Mouse (Mus musculus): ENCODE measurements around the gene Med13l. TPM values are rescaled to one million over a fixed set of nuclear protein-coding genes. Genes with fewer than 3 reads are reported as not detected.

Med13l gene
- polyA plus RNA-seq, 1 experiment from 2014 or later: 5.9 TPM

DNA sequence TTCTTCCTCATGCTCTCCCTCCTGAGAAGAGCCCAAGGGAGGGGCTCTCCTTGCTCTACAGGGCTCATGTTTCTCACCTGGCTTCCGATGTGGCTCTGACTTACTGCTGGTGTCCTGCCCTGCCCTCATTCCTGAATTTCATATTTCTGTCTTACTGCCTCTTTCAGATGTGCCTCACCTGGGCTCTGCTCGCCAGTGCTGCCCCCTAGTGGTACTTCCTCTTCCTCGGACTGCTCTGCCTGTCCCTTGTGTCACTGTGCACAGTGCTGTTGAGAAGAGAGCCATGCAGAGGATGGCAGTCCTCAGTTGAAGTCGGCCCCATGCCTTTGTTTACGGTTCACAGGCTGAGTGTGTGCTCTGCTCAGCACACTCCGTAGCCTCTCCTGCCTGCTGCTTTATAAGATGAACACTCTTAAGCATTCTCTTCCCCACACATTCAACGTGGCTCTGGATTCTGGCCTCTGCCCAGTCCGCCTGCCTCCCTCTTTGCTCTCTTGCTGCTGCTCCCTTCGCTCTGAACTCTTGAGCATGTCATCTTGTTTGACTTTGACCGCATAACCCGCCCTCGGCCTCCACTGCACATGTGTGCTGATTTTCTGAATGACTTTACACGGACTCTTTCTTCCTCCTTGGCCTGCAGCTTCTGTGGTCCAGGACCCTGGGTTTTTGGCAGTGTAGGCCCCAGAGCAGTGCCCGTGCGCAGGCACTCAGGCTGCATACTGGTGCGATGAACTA is 147.9 kb downstream of the Med13l start:
- Histone ChIP-seq H3K4me2 (ENCODE audit: low read depth, low read length) (no peak overlapping the region), H3K4me3 (ENCODE audit: low read depth, low read length) (no peak overlapping the region), H3K9ac (replicated peaks) (no peak overlapping the region), H3K36me3 (replicated peaks; ENCODE audit: insufficient read depth, low read length) (no peaks in the 10 kb centered on the region), H3K27ac (ENCODE audit: low read depth) (no peak overlapping the region), H3K4me1 (ENCODE audit: insufficient read depth) (peaks cover 4% of the 10 kb centered on the region), H3K9me3 (ENCODE audit: low read length) (no peaks in the 10 kb centered on the region), H3K27me3 (ENCODE audit: insufficient read depth, low read length) (no peaks in the 10 kb centered on the region)
- peak; percentile 85 for DNase-seq
- WGBS (ENCODE audit: insufficient replicate concordance): 64% methylated on average over 16 of the region's 16 CpGs
- ATAC-seq: peak; percentile 67
- TF ChIP-seq CTCF (IDR thresholded peaks at IDR 0.05; ENCODE audit: low read depth): peak; percentile 93
- TF ChIP-seq EP300 (IDR thresholded peaks at IDR 0.05; ENCODE audit: low read depth): no peak

DNA sequence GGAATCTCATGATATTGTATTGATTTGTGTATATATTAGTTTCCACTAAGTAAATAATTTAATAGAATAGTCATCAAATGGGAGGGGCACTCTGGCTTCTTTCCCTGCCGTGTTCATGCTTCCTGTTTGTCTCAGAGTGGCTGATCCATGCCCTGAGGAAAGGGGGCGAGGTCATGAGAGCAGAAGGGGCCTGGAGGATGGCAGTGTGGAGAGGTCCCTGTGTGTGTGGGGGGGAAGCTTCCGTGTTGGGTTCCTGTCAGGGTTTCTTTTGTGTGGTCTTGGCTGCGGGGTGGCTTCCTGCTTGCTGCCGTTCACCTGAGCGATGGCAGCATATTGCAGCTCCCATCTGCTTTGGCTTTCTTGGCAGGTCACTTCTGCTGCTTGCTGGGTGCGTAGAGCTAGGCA is 149.4 kb downstream of the Med13l start:
- no peak overlapping the region for H3K4me2 ChIP-seq (ENCODE audit: low read depth, low read length)
- no peak overlapping the region for H3K9ac ChIP-seq (replicated peaks)
- DNase-seq: no peak
- 46% methylated on average over 7 of the region's 7 CpGs for WGBS (ENCODE audit: insufficient replicate concordance)
- ATAC-seq: no peak
- no peak for TF ChIP-seq EP300 (IDR thresholded peaks at IDR 0.05; ENCODE audit: low read depth)
- TF ChIP-seq CTCF (IDR thresholded peaks at IDR 0.05; ENCODE audit: low read depth): no peak
- H3K36me3 ChIP-seq (replicated peaks; ENCODE audit: insufficient read depth, low read length): no peaks in the 10 kb centered on the region
- H3K4me3 ChIP-seq (ENCODE audit: low read depth, low read length): no peak overlapping the region
- no peaks in the 10 kb centered on the region for H3K27me3 ChIP-seq (ENCODE audit: insufficient read depth, low read length)
- H3K4me1 ChIP-seq (ENCODE audit: insufficient read depth): peaks cover 4% of the 10 kb centered on the region
- H3K9me3 ChIP-seq (ENCODE audit: low read length): no peaks in the 10 kb centered on the region
- no peak overlapping the region for H3K27ac ChIP-seq (ENCODE audit: low read depth)

DNA sequence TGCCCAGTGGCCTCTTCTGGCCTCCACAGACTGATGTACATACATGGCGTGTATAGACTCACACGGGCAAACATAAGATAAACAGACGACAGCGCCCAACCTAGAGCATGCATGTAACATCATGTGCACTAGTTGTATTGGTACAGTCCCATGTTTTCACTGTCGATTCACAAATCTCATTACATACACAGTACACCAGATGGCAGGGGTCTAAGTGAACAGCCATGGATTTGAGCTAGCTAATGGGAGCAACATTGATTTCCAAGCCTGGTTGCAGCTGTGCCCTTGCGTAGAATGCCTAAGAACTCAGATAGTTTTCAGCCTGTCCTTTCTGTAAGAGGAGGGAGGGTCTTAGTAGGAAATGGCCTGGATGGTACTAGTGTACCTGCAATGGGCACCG is 155.0 kb downstream of the Med13l start:
- DNase-seq: no peak
- 93% methylated on average over 7 of the region's 7 CpGs for WGBS (ENCODE audit: insufficient replicate concordance)
- Histone ChIP-seq H3K9me3 (ENCODE audit: low read length) (no peaks in the 10 kb centered on the region), H3K36me3 (replicated peaks; ENCODE audit: insufficient read depth, low read length) (no peaks in the 10 kb centered on the region), H3K4me3 (ENCODE audit: low read depth, low read length) (no peak overlapping the region), H3K27me3 (ENCODE audit: insufficient read depth, low read length) (no peaks in the 10 kb centered on the region), H3K4me2 (ENCODE audit: low read depth, low read length) (no peak overlapping the region), H3K9ac (replicated peaks) (no peak overlapping the region), H3K27ac (ENCODE audit: low read depth) (no peak overlapping the region), H3K4me1 (ENCODE audit: insufficient read depth) (peaks cover 5% of the 10 kb centered on the region; the same call in 1 of the 2 replicates)
- no peak for ATAC-seq
- TF ChIP-seq EP300 (IDR thresholded peaks at IDR 0.05; ENCODE audit: low read depth) (no peak), CTCF (IDR thresholded peaks at IDR 0.05; ENCODE audit: low read depth) (no peak)

GRCm38 (mm10) chr5:118716295-118717271 is 156.1 kb downstream of the Med13l start:
- no peak overlapping the region for H3K27ac ChIP-seq (ENCODE audit: low read depth)
- H3K36me3 ChIP-seq (replicated peaks; ENCODE audit: insufficient read depth, low read length): peaks cover 4% of the 10 kb centered on the region
- no peak overlapping the region for H3K9ac ChIP-seq (replicated peaks)
- no peak overlapping the region for H3K4me2 ChIP-seq (ENCODE audit: low read depth, low read length)
- no peaks in the 10 kb centered on the region for H3K9me3 ChIP-seq (ENCODE audit: low read length)
- H3K27me3 ChIP-seq (ENCODE audit: insufficient read depth, low read length): no peaks in the 10 kb centered on the region
- peaks cover 5% of the 10 kb centered on the region; the same call in 1 of the 2 replicates for H3K4me1 ChIP-seq (ENCODE audit: insufficient read depth)
- H3K4me3 ChIP-seq (ENCODE audit: low read depth, low read length): no peak overlapping the region
- TF ChIP-seq EP300 (IDR thresholded peaks at IDR 0.05; ENCODE audit: low read depth): no peak
- no peak for TF ChIP-seq CTCF (IDR thresholded peaks at IDR 0.05; ENCODE audit: low read depth)
- DNase-seq (no peak), ATAC-seq (no peak)
- whole genome bisulfite sequencing (ENCODE audit: insufficient replicate concordance): 66% methylated on average over 14 of the region's 14 CpGs

DNA sequence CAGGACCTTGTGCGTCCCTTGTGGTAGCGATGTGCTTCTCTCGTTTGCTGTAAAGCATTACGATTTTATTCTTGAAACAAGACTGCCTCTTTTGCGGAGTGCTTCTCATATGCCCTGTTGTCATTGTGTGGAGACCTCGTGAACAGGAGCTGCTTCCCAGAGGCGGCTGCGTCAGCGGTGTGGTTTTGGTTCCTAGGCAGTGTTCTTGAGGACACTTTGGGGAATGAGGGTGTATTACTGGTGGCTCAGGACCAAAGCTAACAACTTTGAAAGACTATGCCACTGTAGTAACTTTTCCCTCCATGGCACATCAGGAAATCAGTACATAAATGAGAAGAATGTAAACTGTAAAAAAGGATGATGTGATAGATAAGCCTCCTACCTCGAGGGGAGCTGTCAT is 157.0 kb downstream of the Med13l start:
- Histone ChIP-seq H3K4me1 (ENCODE audit: insufficient read depth) (peaks cover 5% of the 10 kb centered on the region; the same call in 1 of the 2 replicates), H3K4me2 (ENCODE audit: low read depth, low read length) (no peak overlapping the region), H3K4me3 (ENCODE audit: low read depth, low read length) (no peak overlapping the region), H3K36me3 (replicated peaks; ENCODE audit: insufficient read depth, low read length) (peaks cover 10% of the 10 kb centered on the region), H3K27ac (ENCODE audit: low read depth) (no peak overlapping the region), H3K9me3 (ENCODE audit: low read length) (no peaks in the 10 kb centered on the region), H3K27me3 (ENCODE audit: insufficient read depth, low read length) (no peaks in the 10 kb centered on the region), H3K9ac (replicated peaks) (no peak overlapping the region)
- WGBS (ENCODE audit: insufficient replicate concordance): 81% methylated on average over 10 of the region's 10 CpGs
- TF ChIP-seq EP300 (IDR thresholded peaks at IDR 0.05; ENCODE audit: low read depth) (no peak), CTCF (IDR thresholded peaks at IDR 0.05; ENCODE audit: low read depth) (no peak)
- DNase-seq (no peak), ATAC-seq (no peak)

GRCm38 (mm10) chr5:118718070-118718469 is 157.6 kb downstream of the Med13l start:
- no peak for ATAC-seq
- H3K4me1 ChIP-seq (ENCODE audit: insufficient read depth): peaks cover 5% of the 10 kb centered on the region; the same call in 1 of the 2 replicates
- H3K36me3 ChIP-seq (replicated peaks; ENCODE audit: insufficient read depth, low read length): peaks cover 16% of the 10 kb centered on the region
- no peak overlapping the region for H3K27ac ChIP-seq (ENCODE audit: low read depth)
- no peak overlapping the region for H3K4me2 ChIP-seq (ENCODE audit: low read depth, low read length)
- no peak for DNase-seq
- H3K9me3 ChIP-seq (ENCODE audit: low read length): no peaks in the 10 kb centered on the region
- no peak overlapping the region for H3K4me3 ChIP-seq (ENCODE audit: low read depth, low read length)
- no peak overlapping the region for H3K9ac ChIP-seq (replicated peaks)
- H3K27me3 ChIP-seq (ENCODE audit: insufficient read depth, low read length): no peaks in the 10 kb centered on the region
- no peak for TF ChIP-seq CTCF (IDR thresholded peaks at IDR 0.05; ENCODE audit: low read depth)
- 91% methylated on average over 6 of the region's 6 CpGs for WGBS (ENCODE audit: insufficient replicate concordance)
